Mouse (Mus musculus) hindbrain, embryonic 12.5 days (tissue): ENCODE results near the gene Gm13889. TPM values are rescaled to one million over a fixed set of nuclear protein-coding genes. Genes with fewer than 3 reads are reported as not detected.
A peak's percentile ranks its signal among the peaks of the same experiment; 100 is the strongest.

Source experiments
- ATAC-seq: fragments of 200-750 bp; cut with Nextera tagmentation; 2 replicates; pipeline ENCODE4 v1.8.0; 2017; ENCODE audit warnings: moderate TSS enrichment; ENCODE audit not compliant: low FRiP score
- H3K27ac ChIP-seq: fragments of 300-500 bp; sonication (generic); 2 replicates; pipeline ENCODE4 v1.5.1; 2016; ENCODE audit warnings: mild to moderate bottlenecking
- H3K27me3 ChIP-seq: fragments of 300-500 bp; sonication (generic); 2 replicates; pipeline ENCODE4 v1.6.1; 2016; ENCODE audit warnings: mild to moderate bottlenecking
- H3K36me3 ChIP-seq: fragments of 300-500 bp; sonication (generic); 2 replicates; pipeline ENCODE4 v1.6.1; 2016; ENCODE audit warnings: mild to moderate bottlenecking
- H3K4me1 ChIP-seq: fragments of 300-500 bp; sonication (generic); 2 replicates; pipeline ENCODE4 v1.6.1; 2016
- H3K4me2 ChIP-seq: fragments of 300-500 bp; sonication (generic); replicated peaks from 2 replicates; pipeline ENCODE4 v1.6.1; 2016; ENCODE audit warnings: mild to moderate bottlenecking
- H3K4me3 ChIP-seq: fragments of 300-500 bp; sonication (generic); 2 replicates; pipeline ENCODE4 v1.5.1; 2016; ENCODE audit warnings: mild to moderate bottlenecking
- H3K9ac ChIP-seq: fragments of 300-500 bp; sonication (generic); 2 replicates; pipeline ENCODE4 v1.6.1; 2016; ENCODE audit warnings: mild to moderate bottlenecking, moderate library complexity
- H3K9me3 ChIP-seq: fragments of 300-500 bp; sonication (generic); replicated peaks from 2 replicates; pipeline ENCODE4 v1.6.1; 2016; ENCODE audit warnings: mild to moderate bottlenecking
- WGBS: fragments of 180-500 bp; shearing (Covaris S2); methylation state at CpG from one replicate; pipeline ENCODE4 v1.1.7; 2016; 5-methylcytosine and 5-hydroxymethylcytosine counted together
- polyA plus RNA-seq: library from polyadenylated mRNA; unstranded; fragments of >200 nt; fragmentation: Nextera tagmentation; extraction: Ambion mirVana; gene quantifications from 2 replicates; pipeline ENCODE4 v1.2.1, GENCODE M21; 2016

Gm13889 gene
- polyA plus RNA-seq, 1 experiment from 2014 or later = 7.0 TPM

GRCm38 (mm10) chr2:93976436-93977252 lies 19.6 kb upstream of the Gm13889 start:
- Histone ChIP-seq H3K4me3 (peak overlapping the region; percentile 41), H3K9ac (peak overlapping the region; percentile 61), H3K36me3 (peaks cover 29% of the 10 kb centered on the region), H3K27ac (peak overlapping the region; percentile 64), H3K4me2 (peak overlapping the region; percentile 84), H3K4me1 (peaks cover 24% of the 10 kb centered on the region), H3K27me3 (peaks cover 11% of the 10 kb centered on the region; the same call in 1 of the 2 replicates), H3K9me3 (no peaks in the 10 kb centered on the region)
- ATAC-seq = peak; percentile 76
- WGBS = 3% methylated on average over 36 of the region's 37 CpGs

DNA sequence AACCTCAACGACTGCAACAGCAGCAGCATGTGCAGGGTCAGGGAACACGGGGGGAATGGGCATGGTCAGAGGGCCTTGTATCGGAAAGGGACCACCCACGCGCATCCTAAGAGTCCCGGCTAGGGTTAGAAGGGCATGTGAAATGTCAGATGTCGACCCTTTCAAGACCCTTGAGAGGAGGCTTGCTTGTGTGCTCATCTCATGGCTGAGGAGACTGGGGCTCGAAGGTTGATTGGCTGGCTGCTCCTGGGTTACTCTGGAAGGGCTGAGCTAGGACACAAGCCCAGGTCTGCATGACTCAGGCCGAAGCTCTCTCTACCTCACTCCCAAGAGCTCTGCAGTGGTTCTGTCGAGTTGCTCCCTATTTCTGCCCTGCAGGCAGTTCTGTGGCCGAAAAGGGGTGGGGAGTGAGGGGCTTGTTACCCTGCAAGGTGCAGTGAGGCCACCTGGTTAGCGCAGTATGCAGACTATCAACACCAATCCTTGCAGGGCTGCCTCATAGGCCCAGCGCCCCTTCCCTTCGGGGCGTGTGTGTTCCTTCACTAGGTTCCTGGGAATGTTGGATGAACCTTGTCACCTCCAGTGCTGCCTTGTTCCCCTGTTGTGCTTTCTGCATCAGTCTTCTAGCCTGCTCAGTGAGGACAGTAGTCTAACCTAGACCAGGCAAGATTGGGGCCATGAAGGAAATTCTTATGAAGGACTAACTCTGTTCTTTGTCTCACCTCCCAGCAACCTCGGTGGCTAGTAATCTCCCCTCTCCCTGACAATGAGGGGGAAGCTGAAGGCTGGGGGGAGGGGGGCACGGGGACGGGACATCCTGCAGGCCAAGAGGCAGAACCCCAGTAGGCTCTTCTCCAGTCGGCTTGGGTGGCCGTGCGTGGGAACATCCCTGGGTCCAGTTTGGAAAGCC lies 18.8 kb upstream of the Gm13889 start:
- peaks cover 20% of the 10 kb centered on the region for H3K36me3 ChIP-seq
- peak overlapping the region; percentile 84 for H3K4me2 ChIP-seq
- no peaks in the 10 kb centered on the region for H3K9me3 ChIP-seq
- H3K27me3 ChIP-seq = peaks cover 11% of the 10 kb centered on the region; the same call in 1 of the 2 replicates
- WGBS = 14% methylated on average over 21 of the region's 21 CpGs
- peak overlapping the region; percentile 41 for H3K4me3 ChIP-seq
- H3K9ac ChIP-seq = peak overlapping the region; percentile 61
- peak; percentile 38 for ATAC-seq
- H3K4me1 ChIP-seq = peaks cover 24% of the 10 kb centered on the region
- peak overlapping the region; percentile 64 for H3K27ac ChIP-seq

- Histone ChIP-seq H3K27me3 (peaks cover 11% of the 10 kb centered on the region; the same call in 1 of the 2 replicates), H3K4me2 (no peak overlapping the region), H3K9me3 (no peaks in the 10 kb centered on the region), H3K9ac (no peak overlapping the region), H3K4me3 (no peak overlapping the region), H3K36me3 (peaks cover 12% of the 10 kb centered on the region), H3K4me1 (peaks cover 24% of the 10 kb centered on the region), H3K27ac (no peak overlapping the region)
- ATAC-seq = no peak
- 41% methylated on average over 7 of the region's 7 CpGs for WGBS
Measured at GRCm38 (mm10) chr2:93975041-93975440, 18.0 kb upstream of the Gm13889 start.

GRCm38 (mm10) chr2:93971647-93972046 lies 14.6 kb upstream of the Gm13889 start:
- Histone ChIP-seq H3K27me3 (peaks cover 11% of the 10 kb centered on the region; the same call in 1 of the 2 replicates), H3K9ac (no peak overlapping the region), H3K27ac (no peak overlapping the region), H3K4me2 (no peak overlapping the region), H3K36me3 (no peaks in the 10 kb centered on the region), H3K9me3 (no peaks in the 10 kb centered on the region), H3K4me3 (no peak overlapping the region), H3K4me1 (peaks cover 15% of the 10 kb centered on the region)
- WGBS = 71% methylated on average over 3 of the region's 3 CpGs
- no peak for ATAC-seq

DNA sequence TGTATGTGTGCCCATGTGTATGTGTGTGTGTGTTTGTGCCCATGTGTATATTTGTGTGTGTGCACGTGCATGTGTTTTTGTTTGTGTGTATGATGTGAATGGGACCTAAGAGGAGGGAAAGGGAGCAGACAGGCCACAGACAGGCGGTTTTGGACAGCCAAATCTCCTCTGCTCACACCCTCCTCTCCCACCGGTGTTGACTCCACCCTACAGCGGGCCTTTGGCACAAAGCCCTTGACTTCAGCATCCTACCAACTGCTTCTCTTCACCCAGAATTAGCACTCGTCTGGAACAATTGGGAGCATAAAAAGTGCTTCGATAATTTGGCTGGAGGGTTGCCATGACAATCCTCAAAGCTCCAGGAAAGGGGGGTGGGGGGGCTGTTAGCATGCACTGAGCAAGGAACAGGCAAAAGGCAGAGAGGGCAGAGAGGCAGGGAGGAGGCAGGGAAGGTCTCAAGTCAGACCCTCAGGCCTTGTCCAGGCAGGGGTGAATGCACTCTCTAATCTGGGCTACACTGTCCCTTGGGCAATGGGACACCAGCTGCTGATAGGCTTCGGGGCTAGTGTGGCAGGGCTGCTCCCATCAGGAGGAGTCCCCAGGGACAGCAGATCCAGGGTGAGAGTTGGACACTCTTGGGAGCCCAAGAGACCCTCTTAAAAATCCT lies 7.6 kb upstream of the Gm13889 start:
- Histone ChIP-seq H3K9ac (0 out of 2 replicates have a peak overlapping the region, but pooled peaks have one; percentile 23), H3K36me3 (no peaks in the 10 kb centered on the region), H3K27me3 (no peaks in the 10 kb centered on the region; the same call in 1 of the 2 replicates), H3K4me1 (peaks cover 11% of the 10 kb centered on the region), H3K9me3 (no peaks in the 10 kb centered on the region), H3K4me3 (no peak overlapping the region), H3K27ac (no peak overlapping the region), H3K4me2 (no peak overlapping the region)
- 48% methylated on average over 7 of the region's 7 CpGs for WGBS
- ATAC-seq = peak; percentile 52; the same call in 1 of the 2 replicates

DNA sequence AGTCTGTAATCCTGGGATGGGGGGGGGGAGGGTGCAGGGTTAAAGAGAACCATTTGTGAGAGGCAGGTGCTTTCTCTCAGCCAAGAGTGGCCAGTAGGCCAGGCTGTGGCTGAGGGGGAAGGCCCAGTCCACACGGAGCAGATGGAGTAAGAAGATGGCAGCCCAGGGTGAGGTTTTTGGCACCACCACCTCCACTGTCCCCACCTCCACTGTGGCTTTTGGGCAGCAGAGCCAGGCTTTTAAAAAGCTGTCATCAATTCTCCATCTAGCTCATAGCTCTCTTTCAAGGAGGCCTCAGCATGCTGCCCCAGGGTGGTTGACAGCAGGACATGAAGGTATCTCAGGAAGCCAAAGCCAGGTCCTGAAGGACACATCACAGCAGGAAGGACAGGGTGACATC lies 6.8 kb upstream of the Gm13889 start:
- peaks cover 11% of the 10 kb centered on the region for H3K4me1 ChIP-seq
- ATAC-seq = no peak
- 86% methylated on average over 1 of the region's 1 CpGs for WGBS

DNA sequence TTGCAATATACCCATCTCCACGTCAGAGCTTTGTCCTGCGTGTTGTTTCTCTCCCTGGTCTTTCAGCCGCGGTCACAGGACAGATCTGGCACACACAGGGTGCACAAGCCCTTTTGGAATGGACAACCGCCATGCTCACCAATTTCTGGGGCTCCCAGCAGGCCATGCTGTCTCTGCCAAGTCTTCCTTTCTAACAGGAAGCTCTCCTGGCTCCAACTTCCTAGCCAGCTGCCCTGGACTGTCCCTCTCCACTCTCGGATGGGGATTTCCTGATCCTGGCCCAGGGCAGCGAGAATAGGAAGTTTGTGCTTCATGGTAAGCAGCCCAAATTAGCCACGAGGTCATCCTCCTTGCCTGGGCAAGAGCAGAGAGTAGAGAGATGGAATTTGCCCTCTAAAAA lies 4.7 kb upstream of the Gm13889 start:
- H3K4me1 ChIP-seq = peaks cover 14% of the 10 kb centered on the region
- H3K27me3 ChIP-seq = peaks cover 22% of the 10 kb centered on the region
- no peak overlapping the region for H3K4me2 ChIP-seq
- no peak overlapping the region for H3K27ac ChIP-seq
- H3K9ac ChIP-seq = no peak overlapping the region
- no peak for ATAC-seq
- H3K9me3 ChIP-seq = no peaks in the 10 kb centered on the region
- no peaks in the 10 kb centered on the region for H3K36me3 ChIP-seq
- 77% methylated on average over 8 of the region's 8 CpGs for WGBS
- H3K4me3 ChIP-seq = no peak overlapping the region

More for the DNA sequence above, 6.8 kb upstream of the Gm13889 start:
- H3K27me3 ChIP-seq = peaks cover 2% of the 10 kb centered on the region
- H3K36me3 ChIP-seq = no peaks in the 10 kb centered on the region
- H3K4me2 ChIP-seq = no peak overlapping the region
- H3K4me3 ChIP-seq = no peak overlapping the region
- H3K9me3 ChIP-seq = no peaks in the 10 kb centered on the region
- no peak overlapping the region for H3K27ac ChIP-seq
- no peak overlapping the region for H3K9ac ChIP-seq

- Histone ChIP-seq H3K4me3 (no peak overlapping the region), H3K27me3 (peaks cover 43% of the 10 kb centered on the region), H3K4me2 (no peak overlapping the region), H3K4me1 (peaks cover 25% of the 10 kb centered on the region), H3K9ac (no peak overlapping the region), H3K36me3 (no peaks in the 10 kb centered on the region), H3K9me3 (no peaks in the 10 kb centered on the region), H3K27ac (no peak overlapping the region)
- 71% methylated on average over 8 of the region's 8 CpGs for WGBS
- no peak for ATAC-seq
Measured at GRCm38 (mm10) chr2:93959346-93959745, 2.3 kb upstream of the Gm13889 start.

DNA sequence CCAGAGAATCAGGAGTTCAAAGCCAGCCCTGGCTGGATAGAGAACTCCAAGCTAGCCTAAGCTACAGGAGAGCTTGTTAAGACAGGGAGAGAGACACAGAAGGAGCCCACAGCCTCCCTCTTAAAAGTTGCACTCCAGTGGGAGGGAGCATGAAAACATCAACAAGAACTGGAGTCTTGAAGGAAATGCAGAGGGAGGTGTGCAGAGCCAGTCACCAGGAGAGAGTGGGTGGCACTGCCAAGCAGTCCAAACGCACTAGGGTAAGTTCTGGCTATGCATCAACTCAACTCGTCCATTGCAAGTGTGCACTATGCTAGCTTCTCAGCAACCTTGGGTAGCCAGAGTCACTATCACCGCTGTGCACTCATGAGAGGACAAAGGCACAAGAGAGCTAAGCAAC lies 1.2 kb upstream of the Gm13889 start:
- H3K27ac ChIP-seq = no peak overlapping the region
- no peak overlapping the region for H3K9ac ChIP-seq
- no peak for ATAC-seq
- no peak overlapping the region for H3K4me2 ChIP-seq
- no peaks in the 10 kb centered on the region for H3K36me3 ChIP-seq
- WGBS = 70% methylated on average over 3 of the region's 3 CpGs
- peaks cover 52% of the 10 kb centered on the region for H3K27me3 ChIP-seq
- H3K4me1 ChIP-seq = peaks cover 22% of the 10 kb centered on the region
- H3K4me3 ChIP-seq = no peak overlapping the region
- H3K9me3 ChIP-seq = no peaks in the 10 kb centered on the region

GRCm38 (mm10) chr2:93957785-93958175 lies 779 bp upstream of the Gm13889 start:
- no peaks in the 10 kb centered on the region for H3K9me3 ChIP-seq
- no peaks in the 10 kb centered on the region for H3K36me3 ChIP-seq
- no peak overlapping the region for H3K4me3 ChIP-seq
- no peak overlapping the region for H3K27ac ChIP-seq
- H3K4me1 ChIP-seq = peaks cover 22% of the 10 kb centered on the region
- WGBS = 44% methylated on average over 8 of the region's 8 CpGs
- peaks cover 55% of the 10 kb centered on the region for H3K27me3 ChIP-seq
- no peak overlapping the region for H3K4me2 ChIP-seq
- ATAC-seq = no peak
- H3K9ac ChIP-seq = no peak overlapping the region

DNA sequence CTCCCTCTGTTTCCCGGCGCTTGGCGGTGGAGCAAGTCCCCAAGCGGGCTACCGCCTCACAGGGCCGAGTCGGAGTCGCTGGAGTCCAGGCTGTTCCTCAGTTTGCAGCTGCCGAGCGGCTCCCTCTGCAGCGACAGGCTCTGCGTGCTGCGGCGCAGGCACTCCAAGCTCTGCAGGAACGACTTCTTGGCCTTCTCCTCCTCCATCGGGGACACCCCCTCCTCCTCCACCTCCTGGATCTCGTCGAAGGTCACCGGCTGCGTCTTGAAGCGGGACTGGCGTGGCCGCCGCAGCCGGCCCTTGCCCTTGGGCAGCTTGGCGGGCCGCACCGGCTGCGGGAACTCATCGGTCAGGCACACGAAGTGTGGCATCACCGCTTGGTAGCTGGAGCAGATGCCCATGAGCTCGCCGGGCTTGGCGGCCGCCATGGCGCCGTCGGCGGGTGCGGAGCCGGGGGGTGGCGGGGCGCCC lies 635 bp downstream of the Gm13889 start:
- peak; percentile 55 for ATAC-seq
- no peaks in the 10 kb centered on the region for H3K9me3 ChIP-seq
- 0% methylated on average over 43 of the region's 44 CpGs for WGBS
- H3K27me3 ChIP-seq = peaks cover 60% of the 10 kb centered on the region
- H3K27ac ChIP-seq = 0 out of 2 replicates have a peak overlapping the region, but pooled peaks have one; percentile 66
- H3K4me3 ChIP-seq = peak overlapping the region; percentile 68
- peaks cover 22% of the 10 kb centered on the region for H3K4me1 ChIP-seq
- peak overlapping the region; percentile 77 for H3K9ac ChIP-seq
- peak overlapping the region; percentile 99 for H3K4me2 ChIP-seq
- H3K36me3 ChIP-seq = no peaks in the 10 kb centered on the region
